In the genomic region with DNA sequence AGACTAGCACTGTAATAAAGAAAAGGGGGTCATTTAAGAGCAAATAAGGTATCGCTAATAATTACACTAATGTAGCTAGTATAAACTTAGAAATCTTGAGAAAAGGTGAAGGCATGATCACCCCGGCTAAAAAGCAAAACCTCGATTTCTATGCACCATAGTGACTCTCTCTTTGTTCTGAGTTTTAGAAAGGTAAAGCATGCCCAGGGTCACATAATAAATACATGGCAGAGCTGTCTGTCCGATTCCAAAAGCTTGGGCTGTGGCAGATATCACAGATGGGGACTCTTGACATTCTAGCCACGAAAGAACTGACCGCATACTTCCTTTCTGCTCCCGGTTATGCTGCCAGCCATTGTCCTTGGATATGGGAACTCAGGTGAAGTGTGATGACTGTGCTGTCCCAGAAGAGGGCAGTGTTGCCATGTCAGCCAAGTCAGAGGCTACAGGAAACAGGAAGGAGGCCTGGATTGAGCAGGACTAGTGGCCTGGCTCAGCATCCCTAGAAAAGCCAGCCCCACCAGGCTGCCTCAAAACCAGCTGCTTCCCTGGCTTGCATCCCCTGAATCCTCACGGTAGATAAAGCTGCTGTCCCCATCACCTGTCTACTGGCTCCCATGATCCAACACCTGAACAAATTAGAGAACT, we compare ENCODE assay signal across 8 mouse cellular contexts.
A peak's percentile ranks its signal among the peaks of the same experiment; 100 is the strongest.
DNase-seq lines count a peak whose midpoint lies in the region; ATAC-seq and TF ChIP-seq lines count a peak whose summit lies in the region.

No protein-coding gene starts in this region.

- no peak overlapping the region for H3K9ac ChIP-seq in heart, embryonic 12.5 days
- H3K9ac ChIP-seq in kidney, embryonic 15.5 days: no peak overlapping the region
- no peak overlapping the region for H3K9ac ChIP-seq in lung, postnatal 0 days (replicated peaks; ENCODE audit: low read depth)

- no peaks in the 10 kb centered on the region for H3K27me3 ChIP-seq in heart, embryonic 10.5 days (ENCODE audit: insufficient read depth, poor library complexity, severe bottlenecking)
- no peaks in the 10 kb centered on the region for H3K27me3 ChIP-seq in heart, embryonic 12.5 days (replicated peaks)
- H3K27me3 ChIP-seq in kidney, embryonic 15.5 days: no peaks in the 10 kb centered on the region
- H3K27me3 ChIP-seq in lung, postnatal 0 days (replicated peaks; ENCODE audit: insufficient read depth, low read length): no peaks in the 10 kb centered on the region

- no peaks in the 10 kb centered on the region for H3K9me3 ChIP-seq in heart, embryonic 10.5 days
- no peaks in the 10 kb centered on the region for H3K9me3 ChIP-seq in heart, embryonic 12.5 days (replicated peaks)
- no peaks in the 10 kb centered on the region for H3K9me3 ChIP-seq in kidney, embryonic 15.5 days (replicated peaks)
- no peaks in the 10 kb centered on the region for H3K9me3 ChIP-seq in lung, postnatal 0 days (ENCODE audit: low read length)

- peak; percentile 81 for DNase-seq in heart, embryonic 10.5 days (ENCODE audit: low spot score)
- DNase-seq in adrenal gland, postnatal 36 days: peak; percentile 35 to 36
- peak; percentile 25 for DNase-seq in lung, postnatal 0 days (ENCODE audit: low spot score)
- peak; percentile 25 to 26 for DNase-seq in right cerebral cortex, adult 2 months (ENCODE audit: low spot score in 2 of 2)

- no peaks in the 10 kb centered on the region for H3K4me1 ChIP-seq in heart, embryonic 10.5 days
- no peaks in the 10 kb centered on the region for H3K4me1 ChIP-seq in heart, embryonic 12.5 days (replicated peaks)
- no peaks in the 10 kb centered on the region for H3K4me1 ChIP-seq in embryonic fibroblast, embryonic 13.5 days (ENCODE audit: control insufficient read depth, insufficient read depth, low read length)
- H3K4me1 ChIP-seq in kidney, embryonic 15.5 days: no peaks in the 10 kb centered on the region
- no peaks in the 10 kb centered on the region for H3K4me1 ChIP-seq in lung, postnatal 0 days (ENCODE audit: insufficient read depth, low read depth, low read length)

- H3K36me3 ChIP-seq in heart, embryonic 10.5 days: no peaks in the 10 kb centered on the region
- H3K36me3 ChIP-seq in heart, embryonic 12.5 days: no peaks in the 10 kb centered on the region
- H3K36me3 ChIP-seq in kidney, embryonic 15.5 days: no peaks in the 10 kb centered on the region
- H3K36me3 ChIP-seq in lung, postnatal 0 days (ENCODE audit: insufficient read depth, low read length): no peaks in the 10 kb centered on the region

- H3K4me3 ChIP-seq in heart, embryonic 10.5 days: no peak overlapping the region
- no peak overlapping the region for H3K4me3 ChIP-seq in heart, embryonic 12.5 days
- no peak overlapping the region for H3K4me3 ChIP-seq in embryonic fibroblast, embryonic 13.5 days (ENCODE audit: insufficient read depth, low read length)
- H3K4me3 ChIP-seq in kidney, embryonic 15.5 days (replicated peaks): no peak overlapping the region
- H3K4me3 ChIP-seq in lung, postnatal 0 days (ENCODE audit: low read depth, low read length): no peak overlapping the region

- TF ChIP-seq POLR2A in embryonic fibroblast, embryonic 13.5 days (IDR thresholded peaks at IDR 0.05; ENCODE audit: low read depth, low read length): no peak

- WGBS in heart, embryonic 10.5 days: 40% methylated on average over 8 of the region's 8 CpGs
- WGBS in heart, embryonic 12.5 days: 38% methylated on average over 8 of the region's 8 CpGs
- WGBS in kidney, embryonic 15.5 days: 49% methylated on average over 8 of the region's 8 CpGs
- WGBS in lung, postnatal 0 days: 38% methylated on average over 8 of the region's 8 CpGs

- no peak for TF ChIP-seq EP300 in lung, postnatal 0 days (IDR thresholded peaks at IDR 0.05)

- H3K27ac ChIP-seq in heart, embryonic 10.5 days: no peak overlapping the region
- no peak overlapping the region for H3K27ac ChIP-seq in heart, embryonic 12.5 days (ENCODE audit: poor library complexity, severe bottlenecking)
- no peak overlapping the region for H3K27ac ChIP-seq in embryonic fibroblast, embryonic 13.5 days (ENCODE audit: insufficient read depth, low read length)
- no peak overlapping the region for H3K27ac ChIP-seq in kidney, embryonic 15.5 days
- H3K27ac ChIP-seq in lung, postnatal 0 days (ENCODE audit: low read length): no peak overlapping the region

- peak; percentile 89 for TF ChIP-seq CTCF in embryonic fibroblast, embryonic 13.5 days (IDR thresholded peaks at IDR 0.05; ENCODE audit: borderline replicate concordance, insufficient read depth, low read length)
- peak; percentile 70 for TF ChIP-seq CTCF in lung, postnatal 0 days (IDR thresholded peaks at IDR 0.05)

- H3K4me2 ChIP-seq in heart, embryonic 12.5 days: no peak overlapping the region
- no peak overlapping the region for H3K4me2 ChIP-seq in kidney, embryonic 15.5 days
- H3K4me2 ChIP-seq in lung, postnatal 0 days (replicated peaks; ENCODE audit: low read depth, low read length): no peak overlapping the region

- no peak for ATAC-seq in heart, embryonic 12.5 days (ENCODE audit: insufficient number of reproducible peaks, low FRiP score)
- peak; percentile 67; the same call in 1 of the 2 replicates for ATAC-seq in kidney, embryonic 15.5 days (replicated peaks; ENCODE audit: low FRiP score)
- ATAC-seq in lung, postnatal 0 days: no peak
- no peak for ATAC-seq in monocyte, adult 5-6 weeks (replicated peaks; ENCODE audit: insufficient number of reproducible peaks, low FRiP score, low TSS enrichment, poor library complexity, severe bottlenecking)

Comparison
In these comparisons a context has a peak if more than half of its experiments do, and no peak if none do; other contexts are left out.
1. DNase-seq: peak in every context shown above with its lines; median percentile 81 in heart, embryonic 10.5 days; 36 in adrenal gland, postnatal 36 days; 26 in right cerebral cortex, adult 2 months; 25 in lung, postnatal 0 days.